Mouse (Mus musculus): ENCODE data around the gene Prkcsh.

Prkcsh gene

DNA sequence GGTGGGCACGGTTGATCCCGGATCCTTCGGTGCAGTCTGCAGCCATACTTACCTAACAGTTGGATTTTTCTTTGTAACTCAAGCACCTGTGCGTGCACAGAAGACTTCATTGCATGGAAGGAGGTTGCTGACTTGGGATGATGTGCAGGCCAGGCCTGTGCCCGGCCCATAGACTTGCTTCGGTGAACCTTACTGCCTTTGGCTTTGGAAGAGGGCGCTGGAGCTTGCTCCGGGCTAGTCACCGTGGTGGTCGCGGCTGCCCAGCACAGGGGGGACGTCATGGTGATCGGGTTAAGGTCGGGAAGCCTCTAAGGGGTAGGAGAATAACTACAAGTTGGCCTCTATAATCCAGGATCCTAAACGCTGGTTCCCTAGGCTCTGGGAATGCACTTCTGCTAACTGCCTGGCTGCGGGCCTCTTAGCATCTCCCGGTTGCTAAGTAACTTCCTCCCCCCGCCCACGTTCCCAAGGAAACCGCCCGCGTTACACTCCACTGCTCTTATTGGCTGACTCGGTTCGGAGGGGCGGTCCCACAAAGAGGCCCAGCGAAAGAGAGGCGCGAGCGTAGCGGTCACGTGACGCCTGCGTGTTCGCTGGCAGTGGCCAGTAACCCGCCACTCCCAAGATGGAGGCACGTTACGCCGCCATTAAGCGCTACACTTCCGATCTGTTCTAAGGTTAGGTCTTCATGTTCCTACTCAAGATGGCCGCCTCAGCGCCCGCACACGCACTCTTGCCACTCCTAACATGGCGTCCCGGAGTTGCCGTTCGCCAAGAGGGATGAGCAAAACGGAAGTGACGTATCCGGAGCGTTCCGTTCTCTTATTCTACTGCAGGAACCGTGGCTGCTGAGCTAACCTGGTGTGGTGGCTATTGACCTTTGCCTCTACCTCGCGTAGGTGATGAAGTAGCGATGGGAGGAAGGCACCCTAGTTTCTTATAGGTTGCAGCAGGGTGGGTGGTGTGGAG, at the start of gene Prkcsh, which contains the start of gene Ccdc151:
Gene Prkcsh, plus strand, starts transcription at position 613 of the 969 bp plus-strand sequence.
Gene Ccdc151, minus strand, starts transcription at position 441 of the 969 bp plus-strand sequence.
- peak; percentile 100 for DNase-seq (ENCODE audit: low read depth, low spot score)

- DNase-seq (ENCODE audit: low read depth, low spot score) = peak; percentile 61
Measured at GRCm38 (mm10) chr9:21953600-21953999, 49.0 kb upstream of the Prkcsh start.

DNA sequence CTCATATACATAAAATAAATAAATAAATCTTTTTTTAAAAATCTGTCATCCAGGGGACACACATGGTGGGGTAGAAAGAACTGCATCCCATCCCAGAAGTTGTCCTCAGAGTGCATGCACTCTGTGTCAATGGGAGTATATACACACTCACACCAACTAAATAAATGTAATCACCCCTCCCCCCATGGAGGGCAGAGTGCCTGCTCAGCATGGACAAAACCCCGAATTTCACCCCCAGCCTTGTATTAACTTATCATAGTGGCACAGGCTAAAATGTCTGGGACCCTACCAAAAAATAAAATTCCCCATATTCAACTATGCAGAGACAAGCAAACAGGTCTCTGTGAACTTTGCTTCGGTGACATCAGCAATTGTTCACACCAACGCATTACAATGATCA, 48.0 kb upstream of the Prkcsh start:
- no peak for DNase-seq (ENCODE audit: low read depth, low spot score)

DNA sequence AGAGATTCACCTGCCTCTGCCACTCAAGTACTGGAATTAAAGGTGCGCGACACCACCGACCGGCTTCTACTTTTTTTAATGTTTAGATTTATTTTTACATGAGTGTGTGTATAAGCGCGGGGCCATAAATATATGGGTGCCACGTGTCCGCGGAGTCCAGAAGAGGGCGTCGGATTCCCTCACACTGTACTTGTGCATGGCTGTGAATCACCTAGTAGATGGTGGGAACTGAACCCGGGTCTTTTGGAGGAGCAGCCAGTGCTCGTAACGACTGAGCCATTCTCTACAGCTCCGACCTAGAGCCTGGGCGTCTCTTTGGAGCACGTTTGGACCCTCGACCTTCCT, 47.4 kb upstream of the Prkcsh start:
- no peak for DNase-seq (ENCODE audit: low read depth, low spot score)

- peak; percentile 100 for DNase-seq (ENCODE audit: low read depth, low spot score)
Measured at GRCm38 (mm10) chr9:21955570-21956281, 46.9 kb upstream of the Prkcsh start, which contains the start of gene Swsap1. Gene Swsap1, plus strand, starts transcription at chr9:21955755.

DNA sequence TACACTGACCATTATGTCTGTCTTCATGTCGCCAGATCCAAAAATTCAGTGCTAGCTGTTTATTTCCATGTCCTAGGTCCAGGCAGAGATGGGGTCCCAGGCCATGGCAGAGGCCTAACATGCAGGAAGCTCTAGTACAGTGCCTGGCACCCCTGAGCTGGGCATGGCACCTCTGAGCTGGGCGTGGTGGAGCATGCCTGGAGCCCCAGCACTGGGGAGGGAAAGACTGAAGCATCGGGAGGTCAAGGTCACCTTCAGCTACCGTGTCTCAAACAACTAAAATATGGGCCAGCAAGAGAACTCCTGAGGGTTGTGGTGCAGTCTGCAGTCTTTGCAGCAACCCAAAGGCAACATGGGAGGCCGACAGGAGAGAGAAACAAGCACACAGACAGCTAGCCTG, 44.2 kb upstream of the Prkcsh start:
- DNase-seq (ENCODE audit: low read depth, low spot score) = no peak

GRCm38 (mm10) chr9:21959244-21959643, 43.4 kb upstream of the Prkcsh start:
- no peak for DNase-seq (ENCODE audit: low read depth, low spot score)

- DNase-seq (ENCODE audit: low read depth, low spot score) = no peak
Measured at GRCm38 (mm10) chr9:21960135-21960534, 42.5 kb upstream of the Prkcsh start.

GRCm38 (mm10) chr9:21960558-21961208, 41.9 kb upstream of the Prkcsh start:
- DNase-seq (ENCODE audit: low read depth, low spot score) = no peak

DNA sequence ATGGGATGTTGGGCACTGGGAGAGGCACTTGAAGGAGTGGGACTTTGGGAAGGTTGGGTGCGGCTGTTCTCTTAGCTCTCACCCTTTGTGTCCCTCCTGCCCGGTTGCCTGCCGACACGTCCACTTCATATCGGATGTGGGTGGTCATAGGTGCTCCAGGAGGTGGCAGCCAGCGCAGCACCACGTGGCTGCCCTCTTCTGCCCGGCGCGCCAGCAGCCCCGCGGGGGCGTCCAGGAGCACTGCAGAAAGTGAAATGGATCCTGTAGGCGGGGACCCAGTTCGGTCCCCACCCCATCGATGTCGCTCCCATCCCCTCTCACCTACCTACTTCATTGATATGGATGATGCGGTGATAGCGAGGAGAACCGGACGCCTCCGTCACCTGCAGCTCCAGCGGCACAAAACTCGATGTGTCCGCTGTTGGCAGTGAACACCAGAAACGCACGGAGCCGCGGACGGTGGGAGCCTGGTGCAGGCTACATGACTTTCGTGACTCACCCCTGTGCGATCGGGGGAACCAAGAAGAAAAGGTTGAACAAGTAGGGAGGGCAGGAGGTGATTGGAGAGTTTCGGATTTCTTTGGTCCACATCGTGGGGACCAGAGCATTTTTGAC, 41.1 kb upstream of the Prkcsh start:
- no peak for DNase-seq (ENCODE audit: low read depth, low spot score)

GRCm38 (mm10) chr9:21962010-21962409, 40.6 kb upstream of the Prkcsh start:
- DNase-seq (ENCODE audit: low read depth, low spot score) = no peak

- DNase-seq (ENCODE audit: low read depth, low spot score) = peak; percentile 85
Measured at GRCm38 (mm10) chr9:21962416-21963059, 40.1 kb upstream of the Prkcsh start.

GRCm38 (mm10) chr9:21963417-21963816, 39.2 kb upstream of the Prkcsh start, which contains the start of gene Epor:
Gene Epor, minus strand, starts transcription at chr9:21963506.
- no peak for DNase-seq (ENCODE audit: low read depth, low spot score)

DNA sequence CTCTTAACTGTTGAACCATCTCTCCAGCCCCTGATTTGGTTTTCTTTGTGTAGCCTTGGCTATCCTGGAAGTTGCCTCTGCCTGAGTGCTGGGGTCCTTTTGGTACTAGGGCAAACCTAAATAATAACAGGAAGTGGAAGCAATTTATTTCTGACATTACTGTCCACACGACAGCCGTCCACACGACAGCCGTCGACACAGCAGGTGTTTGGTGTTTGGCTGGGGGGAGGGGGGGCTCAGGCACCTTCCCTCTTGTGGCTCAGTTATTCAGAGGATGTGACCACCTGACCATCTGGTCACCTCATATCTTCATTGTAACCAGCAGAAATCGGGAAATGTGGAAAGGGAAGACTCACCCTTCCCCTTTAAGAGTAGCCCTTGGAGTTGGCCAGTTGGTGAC, 33.7 kb upstream of the Prkcsh start:
- no peak for DNase-seq (ENCODE audit: low read depth, low spot score)

- no peak for DNase-seq (ENCODE audit: low read depth, low spot score)
Measured at GRCm38 (mm10) chr9:21969304-21969703, 33.3 kb upstream of the Prkcsh start.

GRCm38 (mm10) chr9:21976626-21977175, 25.9 kb upstream of the Prkcsh start:
- DNase-seq (ENCODE audit: low read depth, low spot score) = no peak

DNA sequence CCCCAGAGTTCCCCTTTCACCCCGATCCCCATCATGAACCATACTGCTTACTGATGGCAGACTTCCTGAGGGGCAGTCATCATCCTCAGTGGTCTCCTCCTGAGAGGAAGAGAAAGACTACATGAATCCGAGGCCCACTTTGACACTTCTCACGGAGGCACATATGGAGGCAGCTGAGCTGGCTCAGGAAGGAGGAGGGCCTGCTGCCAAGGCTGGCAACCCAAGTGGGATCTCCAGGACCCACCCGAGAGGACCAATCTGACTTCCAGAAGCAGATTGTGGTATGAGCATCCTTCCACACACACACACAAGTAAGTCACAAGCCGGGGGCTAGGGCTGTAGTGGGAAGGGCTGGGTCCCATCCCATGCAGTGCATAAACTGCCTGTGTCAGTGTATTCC, 25.3 kb upstream of the Prkcsh start:
- DNase-seq (ENCODE audit: low read depth, low spot score) = no peak

DNA sequence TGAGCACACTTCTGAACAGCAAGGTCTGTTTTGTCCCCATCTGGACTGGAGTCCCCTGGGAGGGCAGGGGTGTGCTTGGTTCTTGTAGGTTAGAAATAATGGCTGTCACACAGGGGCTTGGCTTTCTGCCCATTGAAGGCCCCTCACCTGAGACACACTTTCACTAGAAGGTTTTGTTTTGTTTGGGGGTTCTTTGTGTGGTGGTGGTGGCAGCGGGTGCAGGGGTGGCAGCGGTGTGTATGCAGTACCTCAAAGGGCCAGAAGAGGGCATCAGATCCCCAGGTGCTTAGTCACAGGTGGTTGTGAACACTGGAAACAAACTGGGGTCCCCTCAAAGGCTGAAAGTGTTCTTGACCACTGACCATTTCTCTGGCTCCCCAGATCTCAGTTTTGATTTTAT, 24.6 kb upstream of the Prkcsh start:
- peak; percentile 49 for DNase-seq (ENCODE audit: low read depth, low spot score)

GRCm38 (mm10) chr9:21978398-21979128, 24.0 kb upstream of the Prkcsh start:
- DNase-seq (ENCODE audit: low read depth, low spot score) = peak; percentile 62

- DNase-seq (ENCODE audit: low read depth, low spot score) = no peak
Measured at GRCm38 (mm10) chr9:21983911-21984310, 18.7 kb upstream of the Prkcsh start.

Data from R1 (cell line).